Mouse (Mus musculus): ENCODE measurements around the gene Il15ra. TPM values are rescaled to one million over a fixed set of nuclear protein-coding genes. Genes with fewer than 3 reads are reported as not detected.

The Il15ra gene
- polyA plus RNA-seq, 1 experiment from 2014 or later, result 0.64 TPM

DNA sequence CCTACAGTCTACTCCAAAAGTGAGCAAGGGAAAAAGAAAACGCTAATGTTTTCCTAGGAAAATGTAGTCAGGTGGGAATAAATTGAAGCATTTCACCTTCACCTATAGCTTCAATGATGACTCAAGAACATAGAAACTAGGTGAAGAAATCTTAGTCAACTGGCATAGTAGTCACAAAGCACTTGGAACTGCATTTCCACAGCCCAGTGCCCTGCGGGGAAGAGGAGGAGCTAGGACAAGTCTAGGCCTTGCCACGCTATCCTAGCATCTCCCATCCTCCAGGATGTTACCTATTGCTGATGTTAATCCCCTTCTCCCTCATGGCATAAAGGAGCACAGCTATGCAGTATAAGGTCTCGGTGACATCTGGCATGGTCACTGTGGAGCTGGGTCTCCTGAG is 57.5 kb downstream of the Il15ra start:
- H3K4me3 ChIP-seq (replicated peaks; ENCODE audit: low read depth, low read length), result no peak overlapping the region
- no peaks in the 10 kb centered on the region for H3K4me1 ChIP-seq (ENCODE audit: control insufficient read depth, insufficient read depth, low read length)
- H3K27me3 ChIP-seq (ENCODE audit: control insufficient read depth, insufficient read depth, low read length), result no peaks in the 10 kb centered on the region
- no peak for DNase-seq
- 97% methylated on average over 4 of the region's 4 CpGs for WGBS
- H3K27ac ChIP-seq (replicated peaks; ENCODE audit: low read depth, low read length), result no peak overlapping the region
- H3K9me3 ChIP-seq (ENCODE audit: control insufficient read depth, low read length), result no peaks in the 10 kb centered on the region
- H3K36me3 ChIP-seq (ENCODE audit: control insufficient read depth, insufficient read depth, low read length), result peaks cover 99% of the 10 kb centered on the region
- no peak overlapping the region for H3K9ac ChIP-seq (replicated peaks; ENCODE audit: low read length)
- no peak overlapping the region for H3K4me2 ChIP-seq (ENCODE audit: low read length)
- no peak for ATAC-seq (ENCODE audit: low FRiP score, low TSS enrichment)

DNA sequence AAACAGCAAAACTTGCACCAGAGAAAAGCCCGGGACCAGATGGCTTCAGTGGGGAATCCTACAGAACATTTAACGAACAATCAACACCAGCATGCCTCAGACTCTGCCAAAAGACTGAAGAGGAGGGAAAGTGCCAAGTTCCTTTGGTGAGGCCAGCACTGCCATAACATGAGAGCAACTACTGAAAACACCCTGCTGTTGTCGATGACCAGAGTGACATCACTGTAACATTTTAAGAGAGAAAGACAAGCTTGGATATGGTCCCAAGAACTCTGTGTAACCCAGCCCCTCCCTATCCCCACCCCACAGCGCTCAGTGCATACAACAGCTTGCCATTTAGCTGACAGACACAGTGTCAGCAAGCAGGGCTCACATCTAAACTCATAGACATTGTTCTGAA is 60.6 kb downstream of the Il15ra start:
- WGBS, result 91% methylated on average over 4 of the region's 4 CpGs
- H3K4me3 ChIP-seq (replicated peaks; ENCODE audit: low read depth, low read length), result no peak overlapping the region
- H3K9me3 ChIP-seq (ENCODE audit: control insufficient read depth, low read length), result no peaks in the 10 kb centered on the region
- H3K36me3 ChIP-seq (ENCODE audit: control insufficient read depth, insufficient read depth, low read length), result peaks cover 77% of the 10 kb centered on the region
- no peak overlapping the region for H3K9ac ChIP-seq (replicated peaks; ENCODE audit: low read length)
- H3K4me1 ChIP-seq (ENCODE audit: control insufficient read depth, insufficient read depth, low read length), result no peaks in the 10 kb centered on the region
- DNase-seq (no peak), ATAC-seq (ENCODE audit: low FRiP score, low TSS enrichment) (no peak)
- no peaks in the 10 kb centered on the region for H3K27me3 ChIP-seq (ENCODE audit: control insufficient read depth, insufficient read depth, low read length)
- no peak overlapping the region for H3K27ac ChIP-seq (replicated peaks; ENCODE audit: low read depth, low read length)
- no peak overlapping the region for H3K4me2 ChIP-seq (ENCODE audit: low read length)

DNA sequence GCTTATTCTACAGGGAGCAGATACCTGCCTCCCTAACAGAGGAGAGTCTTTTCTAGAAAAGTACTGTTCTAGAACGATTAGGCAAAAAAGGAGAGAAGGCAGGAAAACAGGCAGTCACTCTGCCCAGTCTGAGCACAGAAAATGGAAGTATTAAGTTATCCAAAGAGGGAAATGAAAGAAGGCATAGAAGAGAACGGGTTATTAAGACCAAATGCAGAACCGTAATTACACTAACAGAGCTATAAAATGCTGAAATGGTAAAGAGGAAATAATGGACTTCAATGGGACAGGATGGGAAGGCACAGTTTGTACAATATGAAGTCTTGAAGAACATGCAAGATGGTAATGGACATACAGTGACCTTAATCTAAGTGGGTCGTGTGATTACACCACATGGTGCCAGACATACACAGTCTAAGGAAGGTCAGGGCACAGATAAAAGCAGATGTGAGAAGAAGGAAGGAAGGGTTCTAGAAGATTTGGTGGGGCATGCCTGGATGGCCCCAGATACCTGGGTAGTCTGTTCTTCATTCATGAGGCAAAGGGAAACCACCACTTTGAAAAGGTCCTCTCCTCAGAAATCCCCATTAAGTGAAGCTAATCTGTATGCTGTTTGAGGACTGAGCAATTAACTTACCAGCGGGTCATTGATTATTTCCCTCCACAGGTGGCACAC is 61.5 kb downstream of the Il15ra start:
- Histone ChIP-seq H3K27ac (replicated peaks; ENCODE audit: low read depth, low read length) (no peak overlapping the region), H3K4me1 (ENCODE audit: control insufficient read depth, insufficient read depth, low read length) (no peaks in the 10 kb centered on the region), H3K9ac (replicated peaks; ENCODE audit: low read length) (no peak overlapping the region), H3K36me3 (ENCODE audit: control insufficient read depth, insufficient read depth, low read length) (peaks cover 68% of the 10 kb centered on the region), H3K4me2 (ENCODE audit: low read length) (no peak overlapping the region), H3K9me3 (ENCODE audit: control insufficient read depth, low read length) (no peaks in the 10 kb centered on the region), H3K4me3 (replicated peaks; ENCODE audit: low read depth, low read length) (no peak overlapping the region), H3K27me3 (ENCODE audit: control insufficient read depth, insufficient read depth, low read length) (no peaks in the 10 kb centered on the region)
- no peak for DNase-seq
- ATAC-seq (ENCODE audit: low FRiP score, low TSS enrichment), result no peak
- WGBS, result 82% methylated on average over 5 of the region's 5 CpGs

DNA sequence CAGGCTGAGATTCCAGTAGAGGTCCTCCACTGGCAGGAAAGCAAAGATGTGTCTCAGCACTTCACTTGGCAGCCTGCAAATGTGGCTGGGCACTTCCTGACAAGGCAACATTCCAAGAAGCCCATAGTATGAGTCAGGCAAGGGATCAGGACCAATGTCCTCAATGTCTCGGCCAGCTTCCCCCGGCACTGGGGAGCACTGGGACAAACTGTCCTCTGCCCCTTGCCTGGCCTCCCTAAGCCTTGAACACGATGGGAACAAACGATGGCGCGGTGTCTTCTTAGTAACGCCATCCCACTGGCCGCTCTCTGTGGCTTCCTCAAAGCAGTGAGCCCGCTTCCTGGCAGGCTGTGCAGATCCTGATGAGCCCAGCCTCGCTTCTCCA is 62.1 kb downstream of the Il15ra start:
- no peaks in the 10 kb centered on the region for H3K9me3 ChIP-seq (ENCODE audit: control insufficient read depth, low read length)
- WGBS, result 83% methylated on average over 10 of the region's 10 CpGs
- DNase-seq (no peak), ATAC-seq (ENCODE audit: low FRiP score, low TSS enrichment) (no peak)
- H3K4me1 ChIP-seq (ENCODE audit: control insufficient read depth, insufficient read depth, low read length), result no peaks in the 10 kb centered on the region
- H3K27ac ChIP-seq (replicated peaks; ENCODE audit: low read depth, low read length), result no peak overlapping the region
- H3K4me2 ChIP-seq (ENCODE audit: low read length), result no peak overlapping the region
- no peaks in the 10 kb centered on the region for H3K27me3 ChIP-seq (ENCODE audit: control insufficient read depth, insufficient read depth, low read length)
- no peak overlapping the region for H3K9ac ChIP-seq (replicated peaks; ENCODE audit: low read length)
- no peak overlapping the region for H3K4me3 ChIP-seq (replicated peaks; ENCODE audit: low read depth, low read length)
- H3K36me3 ChIP-seq (ENCODE audit: control insufficient read depth, insufficient read depth, low read length), result peaks cover 63% of the 10 kb centered on the region

DNA sequence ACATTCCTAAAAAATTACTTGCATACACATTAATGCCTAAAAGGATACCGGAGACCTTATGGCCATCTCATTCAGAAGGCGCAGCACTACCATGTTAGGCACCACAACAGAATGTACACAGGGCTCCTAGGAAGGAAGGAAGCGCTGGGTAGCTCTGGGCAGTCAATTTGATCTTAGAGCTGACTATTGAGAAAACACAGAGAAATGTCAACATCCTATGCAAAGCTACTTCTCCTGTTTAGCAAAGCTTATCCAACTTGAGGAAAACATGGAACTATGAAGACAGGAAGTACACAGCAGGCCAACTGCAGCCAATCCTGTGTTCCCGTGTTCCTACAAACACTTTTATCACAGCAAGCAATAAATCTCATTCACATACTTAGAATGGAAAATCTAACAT is 66.6 kb downstream of the Il15ra start:
- DNase-seq (no peak), ATAC-seq (ENCODE audit: low FRiP score, low TSS enrichment) (no peak)
- Histone ChIP-seq H3K4me3 (replicated peaks; ENCODE audit: low read depth, low read length) (no peak overlapping the region), H3K9ac (replicated peaks; ENCODE audit: low read length) (no peak overlapping the region), H3K4me2 (ENCODE audit: low read length) (no peak overlapping the region), H3K9me3 (ENCODE audit: control insufficient read depth, low read length) (no peaks in the 10 kb centered on the region), H3K27ac (replicated peaks; ENCODE audit: low read depth, low read length) (no peak overlapping the region), H3K4me1 (ENCODE audit: control insufficient read depth, insufficient read depth, low read length) (peaks cover 13% of the 10 kb centered on the region), H3K36me3 (ENCODE audit: control insufficient read depth, insufficient read depth, low read length) (peaks cover 18% of the 10 kb centered on the region), H3K27me3 (ENCODE audit: control insufficient read depth, insufficient read depth, low read length) (no peaks in the 10 kb centered on the region)
- 95% methylated on average over 4 of the region's 4 CpGs for WGBS

DNA sequence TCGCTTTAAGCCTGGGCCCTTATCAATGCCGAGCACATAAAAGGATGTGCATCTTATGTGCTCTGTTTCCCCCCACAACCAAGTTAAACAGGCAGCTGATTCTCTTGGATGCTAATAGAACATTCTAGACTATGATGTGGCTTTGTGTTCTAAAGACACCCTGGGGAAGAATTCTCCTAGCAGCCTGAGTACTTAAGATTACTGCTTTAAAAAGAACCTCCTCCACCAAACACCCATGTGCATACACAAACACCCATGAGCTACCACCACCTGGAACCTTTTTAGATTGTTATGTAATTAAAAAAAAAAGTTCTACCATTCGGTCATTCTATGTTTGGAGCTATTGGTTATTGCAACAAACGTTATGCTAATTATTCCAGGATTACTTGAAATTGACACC is 67.3 kb downstream of the Il15ra start:
- H3K4me3 ChIP-seq (replicated peaks; ENCODE audit: low read depth, low read length), result no peak overlapping the region
- ATAC-seq (ENCODE audit: low FRiP score, low TSS enrichment) (no peak), DNase-seq (no peak)
- no peaks in the 10 kb centered on the region for H3K27me3 ChIP-seq (ENCODE audit: control insufficient read depth, insufficient read depth, low read length)
- peaks cover 11% of the 10 kb centered on the region for H3K36me3 ChIP-seq (ENCODE audit: control insufficient read depth, insufficient read depth, low read length)
- H3K4me1 ChIP-seq (ENCODE audit: control insufficient read depth, insufficient read depth, low read length), result peaks cover 14% of the 10 kb centered on the region
- H3K9ac ChIP-seq (replicated peaks; ENCODE audit: low read length), result no peak overlapping the region
- H3K4me2 ChIP-seq (ENCODE audit: low read length), result no peak overlapping the region
- WGBS, result 89% methylated on average over 4 of the region's 4 CpGs
- no peak overlapping the region for H3K27ac ChIP-seq (replicated peaks; ENCODE audit: low read depth, low read length)
- H3K9me3 ChIP-seq (ENCODE audit: control insufficient read depth, low read length), result no peaks in the 10 kb centered on the region

DNA sequence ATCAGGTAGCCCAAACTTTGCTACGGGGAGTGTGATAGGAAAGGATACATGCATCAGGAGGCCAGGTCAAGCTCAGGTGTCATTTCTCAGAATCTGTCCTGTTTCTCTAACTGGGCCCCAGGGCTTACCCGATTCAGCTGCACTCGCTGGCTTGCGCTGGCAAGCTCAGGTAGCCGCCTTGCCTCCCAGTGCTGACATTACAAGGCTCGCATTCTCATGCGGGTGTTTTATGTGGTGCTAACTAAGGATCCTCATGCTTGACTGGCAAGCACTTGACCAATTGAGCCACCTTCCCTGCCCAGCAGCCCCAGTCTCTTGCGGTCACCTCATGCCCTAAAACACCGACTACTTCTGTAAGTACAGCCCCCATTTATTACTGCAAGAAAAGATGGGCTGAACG is 69.3 kb downstream of the Il15ra start:
- Histone ChIP-seq H3K27ac (replicated peaks; ENCODE audit: low read depth, low read length) (no peak overlapping the region), H3K9ac (replicated peaks; ENCODE audit: low read length) (no peak overlapping the region), H3K4me2 (ENCODE audit: low read length) (no peak overlapping the region), H3K27me3 (ENCODE audit: control insufficient read depth, insufficient read depth, low read length) (no peaks in the 10 kb centered on the region), H3K4me1 (ENCODE audit: control insufficient read depth, insufficient read depth, low read length) (peaks cover 19% of the 10 kb centered on the region), H3K4me3 (replicated peaks; ENCODE audit: low read depth, low read length) (no peak overlapping the region), H3K9me3 (ENCODE audit: control insufficient read depth, low read length) (no peaks in the 10 kb centered on the region), H3K36me3 (ENCODE audit: control insufficient read depth, insufficient read depth, low read length) (peaks cover under 1% of the 10 kb centered on the region; the same call in 1 of the 2 replicates)
- DNase-seq (no peak), ATAC-seq (ENCODE audit: low FRiP score, low TSS enrichment) (no peak)
- 94% methylated on average over 10 of the region's 10 CpGs for WGBS

DNA sequence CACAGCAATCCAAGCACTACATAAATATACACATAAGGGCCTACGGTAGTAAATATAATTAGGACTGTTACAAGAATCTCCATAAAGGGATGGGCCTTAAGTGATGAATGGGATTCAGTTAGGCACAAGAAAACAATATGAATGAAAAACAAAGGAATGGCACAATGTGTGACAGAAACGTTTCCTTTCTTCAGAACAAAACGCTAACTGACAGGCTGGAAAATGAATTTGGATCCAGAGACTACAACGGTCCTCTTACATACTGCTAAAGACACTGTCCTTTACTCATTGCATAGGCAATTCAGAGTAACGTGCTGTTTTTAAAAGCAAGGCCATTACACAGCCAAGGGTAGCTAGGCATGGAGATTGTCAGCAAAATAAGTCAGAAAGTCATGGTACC is 70.0 kb downstream of the Il15ra start:
- Histone ChIP-seq H3K4me3 (replicated peaks; ENCODE audit: low read depth, low read length) (no peak overlapping the region), H3K9ac (replicated peaks; ENCODE audit: low read length) (no peak overlapping the region), H3K27ac (replicated peaks; ENCODE audit: low read depth, low read length) (no peak overlapping the region), H3K27me3 (ENCODE audit: control insufficient read depth, insufficient read depth, low read length) (no peaks in the 10 kb centered on the region), H3K9me3 (ENCODE audit: control insufficient read depth, low read length) (no peaks in the 10 kb centered on the region), H3K36me3 (ENCODE audit: control insufficient read depth, insufficient read depth, low read length) (no peaks in the 10 kb centered on the region; the same call in 1 of the 2 replicates), H3K4me1 (ENCODE audit: control insufficient read depth, insufficient read depth, low read length) (peaks cover 25% of the 10 kb centered on the region), H3K4me2 (ENCODE audit: low read length) (no peak overlapping the region)
- DNase-seq (no peak), ATAC-seq (ENCODE audit: low FRiP score, low TSS enrichment) (no peak)
- WGBS, result 53% methylated on average over 5 of the region's 5 CpGs

DNA sequence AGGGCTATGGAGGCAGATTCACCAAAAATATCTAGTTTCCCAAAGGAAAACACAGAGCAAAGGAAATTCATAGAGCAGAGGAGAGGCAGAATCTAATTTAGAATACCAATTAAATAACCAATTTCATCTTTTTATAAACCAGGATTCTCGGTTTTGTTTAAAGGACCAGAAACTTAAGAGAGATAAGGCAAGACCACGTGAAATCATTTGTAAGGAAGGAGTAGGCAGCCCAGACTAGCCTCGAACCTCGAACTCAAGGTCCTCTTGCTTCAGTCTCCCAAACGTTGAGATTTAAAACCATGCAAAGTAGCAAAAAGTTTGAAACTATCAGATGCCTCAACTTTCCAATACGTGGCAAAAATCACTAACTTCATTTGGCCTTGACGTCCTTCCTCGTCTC is 71.3 kb downstream of the Il15ra start:
- ATAC-seq (ENCODE audit: low FRiP score, low TSS enrichment) (no peak), DNase-seq (no peak)
- Histone ChIP-seq H3K4me3 (replicated peaks; ENCODE audit: low read depth, low read length) (peak overlapping the region; percentile 82), H3K9ac (replicated peaks; ENCODE audit: low read length) (peak overlapping the region; percentile 79), H3K4me1 (ENCODE audit: control insufficient read depth, insufficient read depth, low read length) (peaks cover 25% of the 10 kb centered on the region), H3K9me3 (ENCODE audit: control insufficient read depth, low read length) (no peaks in the 10 kb centered on the region), H3K4me2 (ENCODE audit: low read length) (peak overlapping the region; percentile 86), H3K27me3 (ENCODE audit: control insufficient read depth, insufficient read depth, low read length) (no peaks in the 10 kb centered on the region), H3K27ac (replicated peaks; ENCODE audit: low read depth, low read length) (no peak overlapping the region; the same call in 1 of the 2 replicates), H3K36me3 (ENCODE audit: control insufficient read depth, insufficient read depth, low read length) (peaks cover 12% of the 10 kb centered on the region)
- 56% methylated on average over 8 of the region's 8 CpGs for WGBS
